Mouse (Mus musculus): ENCODE measurements around the gene Nprl3. TPM values are rescaled to one million over a fixed set of nuclear protein-coding genes. Genes with fewer than 3 reads are reported as not detected.

Nprl3 gene
- polyA plus RNA-seq, 1 experiment from 2014 or later: 43.9 TPM

DNA sequence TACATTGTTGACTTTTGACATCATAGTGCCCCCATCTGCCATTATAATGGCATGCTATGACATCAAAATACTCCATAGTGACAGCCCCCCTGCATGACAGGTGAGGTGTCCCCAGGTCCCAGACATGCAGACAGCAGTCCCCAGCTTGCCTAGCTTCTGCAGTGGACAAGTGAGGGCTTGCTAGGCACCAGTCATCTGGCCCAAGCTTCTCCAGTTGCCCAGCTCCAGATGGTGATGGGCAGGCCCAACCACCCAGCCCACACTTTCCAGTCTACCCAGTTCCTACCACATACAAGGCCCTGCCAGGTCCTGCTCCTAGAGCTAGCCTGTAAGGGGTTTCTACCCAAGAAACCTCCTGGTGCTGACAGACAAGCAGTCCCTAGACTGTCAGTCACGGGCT, 89.0 kb downstream of the Nprl3 start:
- no peaks in the 10 kb centered on the region for H3K36me3 ChIP-seq (ENCODE audit: control insufficient read depth, insufficient read depth, low read length)
- H3K4me1 ChIP-seq (ENCODE audit: control insufficient read depth, insufficient read depth, low read depth, low read length): no peaks in the 10 kb centered on the region
- no peak overlapping the region for H3K4me3 ChIP-seq (ENCODE audit: low read length)
- no peak overlapping the region for H3K27ac ChIP-seq (ENCODE audit: low read depth, low read length)
- 82% methylated on average over 1 of the region's 1 CpGs for WGBS
- H3K27me3 ChIP-seq (replicated peaks; ENCODE audit: control insufficient read depth, insufficient read depth, low read length): no peaks in the 10 kb centered on the region
- no peak overlapping the region for H3K4me2 ChIP-seq (ENCODE audit: low read length)
- no peaks in the 10 kb centered on the region for H3K9me3 ChIP-seq (ENCODE audit: control insufficient read depth, low read length)
- ATAC-seq: no peak
- no peak overlapping the region for H3K9ac ChIP-seq (ENCODE audit: low read depth, low read length)

Other genes with a start within 250 kb of the Nprl3 start
- not detected in 2 replicates for gene Il9r, start 67.4 kb downstream of the Nprl3 start, polyA plus RNA-seq (2015; fragmentation: Nextera tagmentation; extraction: Ambion mirVana)
- 45.6 and 49.9 TPM in 2 replicates for gene Snrnp25, start 62.3 kb downstream of the Nprl3 start, polyA plus RNA-seq (2015; fragmentation: Nextera tagmentation; extraction: Ambion mirVana)
- gene Rhbdf1, start 45.4 kb downstream of the Nprl3 start, polyA plus RNA-seq (2015; fragmentation: Nextera tagmentation; extraction: Ambion mirVana): 27.1 and 28.7 TPM in 2 replicates
- gene Mpg, start 41.2 kb downstream of the Nprl3 start, polyA plus RNA-seq (2015; fragmentation: Nextera tagmentation; extraction: Ambion mirVana): 34.7 and 35.0 TPM in 2 replicates
- gene Hba-x, start 8.7 kb upstream of the Nprl3 start, polyA plus RNA-seq (2015; fragmentation: Nextera tagmentation; extraction: Ambion mirVana): 4.9 and 16.1 TPM in 2 replicates
- gene Hba-a1, start 15.8 kb upstream of the Nprl3 start, polyA plus RNA-seq (2015; fragmentation: Nextera tagmentation; extraction: Ambion mirVana): 2,714 and 3,255 TPM in 2 replicates
- 0.61 and 1.3 TPM in 2 replicates for gene Hbq1b, start 19.3 kb upstream of the Nprl3 start, polyA plus RNA-seq (2015; fragmentation: Nextera tagmentation; extraction: Ambion mirVana)
- gene Hba-a2, start 28.8 kb upstream of the Nprl3 start, polyA plus RNA-seq (2015; fragmentation: Nextera tagmentation; extraction: Ambion mirVana): 6,688 and 8,147 TPM in 2 replicates
- 1.6 and 2.0 TPM in 2 replicates for gene Hbq1a, start 32.4 kb upstream of the Nprl3 start, polyA plus RNA-seq (2015; fragmentation: Nextera tagmentation; extraction: Ambion mirVana)
- 15.8 and 20.1 TPM in 2 replicates for gene Sh3pxd2b, start 80.1 kb upstream of the Nprl3 start, polyA plus RNA-seq (2015; fragmentation: Nextera tagmentation; extraction: Ambion mirVana)
- 36.8 and 40.3 TPM in 2 replicates for gene Ubtd2, start 187.7 kb upstream of the Nprl3 start, polyA plus RNA-seq (2015; fragmentation: Nextera tagmentation; extraction: Ambion mirVana)